Mouse (Mus musculus): ENCODE measurements around the gene Tspan4. TPM values are rescaled to one million over a fixed set of nuclear protein-coding genes. Genes with fewer than 3 reads are reported as not detected.

The Tspan4 gene
- polyA plus RNA-seq, 1 experiment from 2014 or later = 29.7 TPM

DNA sequence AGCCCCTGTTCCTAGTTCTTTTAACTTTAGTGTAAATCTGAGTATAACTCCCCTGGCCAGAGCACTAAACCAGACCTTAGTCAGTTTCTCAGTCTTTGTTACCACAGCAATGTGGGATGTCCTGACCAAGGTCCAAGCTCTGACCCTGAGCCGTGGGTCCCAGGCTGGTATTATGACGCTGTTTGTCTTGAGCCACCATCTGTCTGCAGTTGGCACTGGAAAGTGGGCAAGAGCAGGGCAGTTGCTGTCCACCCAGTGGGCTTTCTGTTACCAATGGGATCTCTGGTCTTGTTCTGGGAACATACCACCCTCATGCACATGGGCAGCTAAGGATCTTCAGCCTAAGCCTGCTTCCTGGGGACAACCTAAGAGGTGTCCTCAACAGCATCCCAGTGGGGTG, 67.5 kb downstream of the Tspan4 start:
- H3K4me2 ChIP-seq (ENCODE audit: low read depth, low read length, severe bottlenecking) = no peak overlapping the region
- no peak overlapping the region for H3K27ac ChIP-seq (ENCODE audit: low read depth, low read length)
- H3K9me3 ChIP-seq (ENCODE audit: control insufficient read depth, low read length) = no peaks in the 10 kb centered on the region
- peaks cover 4% of the 10 kb centered on the region; the same call in 1 of the 2 replicates for H3K4me1 ChIP-seq (replicated peaks; ENCODE audit: control insufficient read depth, insufficient read depth, low read length)
- no peaks in the 10 kb centered on the region for H3K36me3 ChIP-seq (ENCODE audit: control insufficient read depth, insufficient read depth, low read length)
- DNase-seq (ENCODE audit: low spot score) (no peak), ATAC-seq (replicated peaks; ENCODE audit: low FRiP score) (no peak)
- H3K9ac ChIP-seq (ENCODE audit: low read length) = no peak overlapping the region
- H3K4me3 ChIP-seq (ENCODE audit: low read depth, low read length) = no peak overlapping the region
- 88% methylated on average over 2 of the region's 2 CpGs for WGBS
- no peaks in the 10 kb centered on the region for H3K27me3 ChIP-seq (ENCODE audit: control insufficient read depth, insufficient read depth, low read length)

Other genes starting within 250 kb of the Tspan4 start
- 99.6 and 102 TPM in 2 replicates for gene Phrf1, start 246.5 kb upstream of the Tspan4 start, polyA plus RNA-seq (2014; fragmentation: Nextera tagmentation; extraction: Ambion mirVana)
- gene Irf7, start 208.8 kb upstream of the Tspan4 start, polyA plus RNA-seq (2014; fragmentation: Nextera tagmentation; extraction: Ambion mirVana) = 0.57 and 1.2 TPM in 2 replicates
- not detected in 2 replicates for gene Cdhr5, start 198.5 kb upstream of the Tspan4 start, polyA plus RNA-seq (2014; fragmentation: Nextera tagmentation; extraction: Ambion mirVana)
- gene Sct, start 196.1 kb upstream of the Tspan4 start, polyA plus RNA-seq (2014; fragmentation: Nextera tagmentation; extraction: Ambion mirVana) = 2.5 TPM in 2 replicates
- 0.24 and 0.43 TPM in 2 replicates for gene Drd4, start 183.2 kb upstream of the Tspan4 start, polyA plus RNA-seq (2014; fragmentation: Nextera tagmentation; extraction: Ambion mirVana)
- gene Deaf1, start 147.6 kb upstream of the Tspan4 start, polyA plus RNA-seq (2014; fragmentation: Nextera tagmentation; extraction: Ambion mirVana) = 74.2 and 80.8 TPM in 2 replicates
- 33.2 and 33.5 TPM in 2 replicates for gene Tmem80, start 147.5 kb upstream of the Tspan4 start, polyA plus RNA-seq (2014; fragmentation: Nextera tagmentation; extraction: Ambion mirVana)
- 2.5 and 3.3 TPM in 2 replicates for gene Eps8l2, start 136.4 kb upstream of the Tspan4 start, polyA plus RNA-seq (2014; fragmentation: Nextera tagmentation; extraction: Ambion mirVana)
- 384 and 400 TPM in 2 replicates for gene Taldo1, start 83.0 kb upstream of the Tspan4 start, polyA plus RNA-seq (2014; fragmentation: Nextera tagmentation; extraction: Ambion mirVana)
- gene Gatd1, start 61.1 kb upstream of the Tspan4 start, polyA plus RNA-seq (2014; fragmentation: Nextera tagmentation; extraction: Ambion mirVana) = 42.9 and 46.6 TPM in 2 replicates
- 4.1 and 5.4 TPM in 2 replicates for gene Cend1, start 45.7 kb upstream of the Tspan4 start, polyA plus RNA-seq (2014; fragmentation: Nextera tagmentation; extraction: Ambion mirVana)
- 43.2 and 46.0 TPM in 2 replicates for gene Slc25a22, start 37.3 kb upstream of the Tspan4 start, polyA plus RNA-seq (2014; fragmentation: Nextera tagmentation; extraction: Ambion mirVana)
- 22.3 TPM in 2 replicates for gene Pidd1, start 31.2 kb upstream of the Tspan4 start, polyA plus RNA-seq (2014; fragmentation: Nextera tagmentation; extraction: Ambion mirVana)
- 935 and 968 TPM in 2 replicates for gene Rplp2, start 27.9 kb upstream of the Tspan4 start, polyA plus RNA-seq (2014; fragmentation: Nextera tagmentation; extraction: Ambion mirVana)
- gene Pnpla2, start 20.0 kb upstream of the Tspan4 start, polyA plus RNA-seq (2014; fragmentation: Nextera tagmentation; extraction: Ambion mirVana) = 16.9 and 17.9 TPM in 2 replicates
- 3.6 and 5.9 TPM in 2 replicates for gene Cracr2b, start 14.1 kb upstream of the Tspan4 start, polyA plus RNA-seq (2014; fragmentation: Nextera tagmentation; extraction: Ambion mirVana)
- 40.3 and 48.6 TPM in 2 replicates for gene Cd151, start 7.8 kb upstream of the Tspan4 start, polyA plus RNA-seq (2014; fragmentation: Nextera tagmentation; extraction: Ambion mirVana)
- 73.9 and 78.5 TPM in 2 replicates for gene Polr2l, start 108 bp upstream of the Tspan4 start, polyA plus RNA-seq (2014; fragmentation: Nextera tagmentation; extraction: Ambion mirVana)
- gene Chid1, start 64.6 kb downstream of the Tspan4 start, polyA plus RNA-seq (2014; fragmentation: Nextera tagmentation; extraction: Ambion mirVana) = 22.9 and 26.5 TPM in 2 replicates
- 104 and 106 TPM in 2 replicates for gene Ap2a2, start 86.9 kb downstream of the Tspan4 start, polyA plus RNA-seq (2014; fragmentation: Nextera tagmentation; extraction: Ambion mirVana)
- gene Muc6, start 180.1 kb downstream of the Tspan4 start, polyA plus RNA-seq (2014; fragmentation: Nextera tagmentation; extraction: Ambion mirVana) = 0.19 and 0.23 TPM in 2 replicates
- 0.15 and 0.67 TPM in 2 replicates for gene Muc2, start 215.1 kb downstream of the Tspan4 start, polyA plus RNA-seq (2014; fragmentation: Nextera tagmentation; extraction: Ambion mirVana)